Mouse (Mus musculus): ENCODE measurements around the gene Tesk1. TPM values are rescaled to one million over a fixed set of nuclear protein-coding genes. Genes with fewer than 3 reads are reported as not detected.

Tesk1 gene
- polyA plus RNA-seq, 2 experiments from 2014 or later: 0.48 to 1.1 TPM

DNA sequence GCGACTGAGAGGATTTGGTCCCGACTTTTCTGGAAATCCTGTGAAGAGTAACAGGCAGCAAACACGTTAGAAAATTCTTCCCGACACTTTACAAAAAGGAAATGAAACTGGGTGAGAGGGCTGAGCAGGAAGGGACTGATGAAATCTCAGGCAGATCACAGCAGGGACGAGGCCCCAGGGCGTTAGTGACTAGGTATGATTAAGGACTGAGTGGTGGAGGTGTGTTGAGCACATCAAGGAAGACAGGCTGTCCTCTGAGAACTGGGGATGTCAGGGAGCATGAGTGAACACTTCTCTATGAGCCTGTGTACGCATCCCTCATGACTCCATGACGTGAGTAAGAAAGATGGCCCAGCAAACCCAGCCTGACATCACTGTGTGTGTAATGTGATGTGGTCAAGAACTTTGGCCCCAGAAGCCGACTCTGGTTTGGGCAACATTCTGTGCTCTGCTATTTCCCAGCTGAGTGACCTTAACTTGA, 21.9 kb upstream of the Tesk1 start:
- ATAC-seq: no peak

GRCm38 (mm10) chr4:43420305-43420704, 21.4 kb upstream of the Tesk1 start:
- ATAC-seq: no peak

DNA sequence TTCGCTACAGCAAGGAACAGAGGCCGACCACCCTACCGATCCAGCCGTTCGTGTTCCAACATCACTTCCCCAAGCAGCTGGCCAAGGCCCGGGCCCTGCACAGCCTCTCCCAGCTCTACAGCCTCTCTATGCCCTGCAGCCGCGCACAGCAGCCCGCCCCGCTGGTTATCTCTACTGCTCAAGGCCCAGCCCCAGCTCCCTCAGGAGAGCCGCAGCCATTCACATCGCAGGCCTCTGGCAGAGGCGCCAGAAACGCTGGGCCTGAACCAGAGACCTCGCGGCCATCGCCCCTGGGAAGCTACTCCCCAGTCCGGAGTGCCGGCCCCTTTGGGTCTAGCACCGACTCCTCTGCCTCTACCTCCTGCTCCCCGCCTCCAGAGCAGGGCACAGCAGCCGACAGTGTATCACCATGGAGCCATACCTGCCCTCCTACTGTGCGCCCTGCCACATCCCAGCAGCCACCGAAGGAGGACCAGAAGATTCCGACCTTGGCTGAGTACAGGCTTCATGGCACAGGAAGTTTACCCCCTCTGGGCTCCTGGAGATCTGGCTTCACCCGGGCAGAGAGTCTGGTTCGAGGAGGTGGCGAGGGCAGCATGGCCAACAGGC, 20.0 kb upstream of the Tesk1 start:
- no peak for ATAC-seq

DNA sequence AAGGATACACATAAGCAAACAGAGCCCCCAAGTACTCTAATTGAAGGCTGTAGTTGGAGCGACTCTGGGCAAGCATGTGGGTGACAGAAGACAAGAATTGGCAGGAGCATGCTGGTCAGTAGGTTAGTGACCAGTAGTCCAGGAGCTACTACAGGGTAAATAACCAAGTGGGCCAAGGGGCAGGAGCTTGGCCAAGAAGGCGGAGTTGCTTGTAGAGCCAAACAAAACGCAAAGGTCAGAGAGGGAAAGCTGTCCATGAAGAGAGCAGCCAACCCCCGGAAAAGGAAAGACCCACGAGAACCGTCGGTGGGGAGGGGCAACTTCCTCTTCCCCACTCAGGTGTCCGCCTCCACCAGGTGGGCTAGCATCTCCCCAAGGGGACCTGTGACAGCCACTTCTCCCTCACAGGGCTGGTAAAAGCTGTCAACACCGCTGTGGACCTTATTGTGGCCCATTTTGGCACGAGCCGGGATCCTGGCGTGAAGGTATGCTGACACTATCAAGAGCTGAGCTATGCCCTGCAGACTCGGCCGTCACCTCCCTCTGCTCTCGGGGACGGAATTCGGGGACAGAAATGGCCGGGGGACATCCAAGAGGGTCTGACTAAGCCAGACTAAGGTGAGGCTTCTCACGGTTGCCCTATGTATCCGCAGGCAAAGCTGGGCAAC, 18.3 kb upstream of the Tesk1 start:
- no peak for ATAC-seq

DNA sequence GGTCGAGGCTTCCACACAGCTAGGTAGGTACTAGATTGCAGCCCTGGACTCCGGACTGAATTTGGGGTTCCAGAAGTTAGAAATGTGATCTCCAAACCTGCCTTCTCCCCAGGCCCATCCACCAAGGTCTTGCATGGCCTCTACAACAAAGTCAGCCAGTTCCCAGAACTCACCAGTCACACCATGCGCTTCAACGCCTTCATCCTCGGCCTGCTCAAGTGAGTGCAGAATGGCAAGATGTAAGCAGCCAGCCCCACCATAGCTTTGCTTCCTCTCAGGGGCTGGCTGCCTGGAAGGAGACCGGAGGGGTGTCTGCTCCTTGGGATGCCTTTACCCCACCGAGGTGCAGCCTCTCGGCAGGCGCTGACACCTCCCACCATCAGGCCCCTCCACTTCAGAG, 17.7 kb upstream of the Tesk1 start:
- no peak for ATAC-seq

- no peak for ATAC-seq
Observed at GRCm38 (mm10) chr4:43425197-43425596, 16.5 kb upstream of the Tesk1 start.

DNA sequence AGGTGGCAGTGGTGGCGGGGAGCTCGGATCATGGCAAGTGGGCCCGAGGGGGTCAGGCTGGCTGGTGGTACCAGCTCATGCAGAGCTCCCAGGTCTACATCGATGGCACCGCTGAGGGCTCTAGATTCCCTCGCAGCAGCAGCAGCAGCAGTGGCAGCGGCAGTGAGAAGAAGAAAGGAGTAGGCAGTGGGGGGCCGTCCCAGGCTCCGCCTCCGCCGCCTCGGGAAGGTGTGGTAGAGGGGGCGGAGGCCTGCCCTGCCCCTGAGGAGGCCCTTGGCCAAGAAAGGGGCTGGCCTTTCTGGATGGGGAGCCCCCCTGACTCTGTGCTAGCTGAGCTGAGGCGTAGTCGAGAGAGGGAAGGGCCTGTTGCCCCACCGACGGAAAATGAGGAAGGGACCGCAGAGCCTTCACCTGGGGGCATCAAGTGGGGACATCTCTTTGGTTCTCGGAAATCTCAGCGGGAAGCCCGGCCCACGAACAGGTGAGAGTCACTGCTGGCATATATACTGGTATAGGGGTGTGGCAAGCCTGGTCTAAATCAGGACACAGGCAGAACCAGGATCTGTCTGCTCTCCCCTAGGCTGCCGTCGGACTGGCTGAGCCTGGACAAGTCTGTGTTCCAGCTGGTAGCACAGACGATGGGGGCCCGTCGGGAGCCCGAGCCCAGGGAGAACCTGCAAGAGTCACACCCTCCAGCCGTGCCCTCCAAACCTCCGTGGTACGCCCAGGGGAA, 15.9 kb upstream of the Tesk1 start:
- no peak for ATAC-seq

DNA sequence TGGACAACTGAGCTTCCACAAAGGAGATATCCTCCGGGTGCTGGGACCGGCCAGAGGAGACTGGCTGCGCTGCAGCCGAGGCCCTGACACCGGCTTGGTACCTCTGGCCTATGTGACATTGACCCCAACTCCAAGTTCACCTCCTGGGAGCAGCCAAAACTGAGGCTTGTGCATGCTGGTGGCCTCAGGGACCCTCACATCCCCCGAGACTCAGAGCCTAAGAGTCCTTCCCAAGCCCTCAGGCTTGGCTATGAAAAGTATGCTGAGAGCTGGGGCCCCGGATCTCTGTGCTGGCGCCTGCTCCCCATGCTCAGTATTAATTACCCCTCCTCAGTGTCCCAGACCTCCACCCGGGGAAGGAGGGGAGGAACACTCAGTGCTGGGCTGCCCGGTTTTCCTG, 15.3 kb upstream of the Tesk1 start:
- ATAC-seq: no peak

- peak; percentile 84 for ATAC-seq
Observed at GRCm38 (mm10) chr4:43427501-43428179, 14.1 kb upstream of the Tesk1 start.

DNA sequence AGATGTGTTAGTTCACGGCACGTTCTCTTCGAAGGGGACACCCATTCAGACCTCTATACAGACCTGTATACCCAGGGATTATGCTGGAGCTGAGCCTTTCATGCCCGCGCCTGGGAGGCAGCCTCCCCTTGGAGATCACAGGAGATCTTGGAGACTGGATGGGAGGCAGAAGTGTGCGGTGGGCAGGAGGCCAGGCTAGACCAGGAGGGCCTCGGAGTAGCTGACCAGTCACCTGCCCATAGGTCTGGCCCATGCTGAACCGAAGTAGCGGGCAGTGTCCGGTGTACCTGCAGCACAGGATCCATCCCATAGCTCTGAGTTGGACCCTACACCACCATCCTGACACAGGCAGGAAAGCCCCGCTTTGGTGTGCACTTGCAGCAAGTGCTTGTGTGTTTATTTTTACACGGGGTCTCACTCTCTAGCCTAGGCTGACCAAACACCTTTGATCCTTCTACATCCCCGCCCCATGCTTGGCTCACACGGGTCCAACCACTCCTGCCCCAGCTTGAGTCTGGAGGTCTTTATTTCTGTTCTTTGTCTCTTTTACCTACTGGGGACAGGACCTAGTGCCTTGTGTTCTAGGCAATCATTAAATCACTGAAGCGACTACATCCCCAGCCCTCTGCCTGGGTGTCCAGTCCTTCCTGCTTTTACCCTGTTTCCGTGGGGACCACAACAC, 13.4 kb upstream of the Tesk1 start:
- no peak for ATAC-seq

DNA sequence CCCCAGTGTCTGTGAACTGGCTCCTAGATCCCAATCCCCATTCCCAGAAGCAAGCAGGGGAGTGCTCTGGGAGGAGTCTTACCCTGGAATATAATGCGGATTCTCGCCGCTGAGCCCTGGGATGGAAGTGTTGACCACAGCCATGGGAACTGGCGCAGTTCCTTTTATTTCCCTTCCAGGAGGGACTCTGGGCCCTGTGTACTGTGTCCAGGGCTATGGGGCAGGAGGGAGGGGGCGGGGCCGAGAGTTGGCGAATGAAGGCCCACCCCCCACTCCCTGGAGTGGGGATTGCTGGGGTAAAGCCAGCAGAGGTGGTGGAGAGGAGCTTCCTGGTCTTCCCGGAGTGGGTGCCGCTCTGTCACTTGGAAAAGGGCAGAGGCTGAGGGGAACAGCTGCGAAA, 12.8 kb upstream of the Tesk1 start, which contains the start of gene Fam166b:
TSS of gene Fam166b (minus strand) at position 189 of the 400 bp plus-strand sequence.
- ATAC-seq: no peak

GRCm38 (mm10) chr4:43431690-43432089, 10.0 kb upstream of the Tesk1 start:
- peak; percentile 34 for ATAC-seq

- ATAC-seq: no peak
Observed at GRCm38 (mm10) chr4:43432832-43433231, 8.9 kb upstream of the Tesk1 start.

- ATAC-seq: peak; percentile 91
Observed at GRCm38 (mm10) chr4:43442044-43442443, 305 bp downstream of the Tesk1 start.

- ATAC-seq: peak; percentile 12
Observed at GRCm38 (mm10) chr4:43442456-43443361, 970 bp downstream of the Tesk1 start.

DNA sequence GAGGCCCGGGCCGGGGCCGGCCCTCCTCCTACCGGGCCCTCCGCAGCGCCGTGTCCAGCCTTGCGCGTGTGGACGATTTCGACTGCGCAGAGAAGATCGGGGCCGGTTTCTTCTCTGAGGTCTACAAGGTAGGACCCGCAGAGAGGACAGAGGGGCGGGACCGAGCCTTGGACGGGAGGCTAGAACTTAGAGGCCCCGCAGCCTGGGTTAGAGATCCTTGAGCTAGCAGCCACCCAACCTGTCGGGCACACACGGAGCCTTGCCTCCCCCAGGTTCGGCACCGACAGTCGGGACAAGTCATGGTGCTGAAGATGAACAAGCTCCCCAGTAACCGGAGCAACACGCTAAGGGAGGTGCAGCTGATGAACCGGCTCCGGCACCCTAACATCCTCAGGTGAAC, 1.8 kb downstream of the Tesk1 start:
- ATAC-seq: no peak

DNA sequence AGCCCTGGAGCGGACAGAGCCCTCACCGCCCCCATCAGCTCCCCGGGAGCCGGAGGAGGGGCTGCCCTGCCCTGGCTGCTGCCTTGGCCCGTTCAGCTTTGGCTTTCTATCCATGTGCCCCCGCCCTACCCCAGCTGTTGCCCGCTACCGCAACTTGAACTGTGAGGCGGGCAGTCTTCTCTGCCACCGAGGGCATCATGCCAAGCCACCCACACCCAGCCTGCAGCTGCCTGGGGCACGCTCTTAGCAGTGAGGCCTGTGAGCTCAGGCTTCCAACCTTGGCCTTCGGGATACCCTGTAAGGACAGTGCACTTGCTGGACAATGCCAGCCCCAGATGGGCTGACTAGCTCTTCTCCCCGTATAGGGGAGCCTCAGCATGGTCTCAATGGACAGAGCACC, 5.5 kb downstream of the Tesk1 start:
- no peak for ATAC-seq

- no peak for ATAC-seq
Observed at GRCm38 (mm10) chr4:43448554-43448953, 6.8 kb downstream of the Tesk1 start.

DNA sequence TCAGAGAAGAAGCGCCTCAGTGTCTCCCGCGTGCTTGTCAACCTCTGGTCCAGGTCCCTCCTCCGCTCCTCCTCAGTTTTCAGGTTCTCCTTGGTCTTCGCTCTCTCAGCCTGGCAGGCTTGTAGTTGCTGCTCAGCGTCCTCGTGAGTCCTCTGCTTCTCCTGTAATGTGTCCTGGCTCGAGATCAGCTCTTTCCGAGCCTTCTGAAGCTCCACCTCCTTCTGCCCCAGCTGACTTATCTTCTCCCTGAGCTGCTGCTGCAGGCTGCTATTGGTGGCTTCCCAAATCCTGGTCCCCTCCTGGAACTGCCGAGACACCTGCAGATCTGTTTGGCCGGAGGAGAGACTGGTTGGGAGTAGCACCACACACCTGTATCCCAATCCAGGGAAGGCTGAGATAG, 10.6 kb downstream of the Tesk1 start:
- ATAC-seq: no peak

- ATAC-seq: no peak
Observed at GRCm38 (mm10) chr4:43453413-43453812, 11.7 kb downstream of the Tesk1 start.
